Mouse (Mus musculus): Measurements from ENCODE around the gene Rftn1.

Gene Rftn1

DNA sequence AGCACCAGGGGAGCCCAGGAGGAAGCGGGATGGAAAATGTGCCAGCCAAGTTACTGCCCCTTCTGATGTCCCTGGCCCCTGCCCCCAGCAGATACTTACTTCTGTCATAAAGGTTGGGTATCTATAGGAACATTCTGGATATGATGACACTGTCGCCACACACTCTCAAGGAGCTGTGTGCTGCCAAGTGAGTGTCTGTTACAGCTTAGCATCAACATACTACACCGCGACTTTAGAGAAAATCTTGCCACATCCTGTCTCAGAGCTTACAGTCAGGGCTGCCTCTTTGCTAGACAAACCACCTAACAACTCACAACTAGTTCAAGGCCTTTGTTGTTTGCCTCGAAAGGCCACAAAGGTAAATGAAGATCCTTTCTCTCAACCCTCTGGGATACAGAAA lies 96.4 kb downstream of the Rftn1 start:
- DNase-seq (ENCODE audit: low spot score in 2 of 2) = no peak

DNA sequence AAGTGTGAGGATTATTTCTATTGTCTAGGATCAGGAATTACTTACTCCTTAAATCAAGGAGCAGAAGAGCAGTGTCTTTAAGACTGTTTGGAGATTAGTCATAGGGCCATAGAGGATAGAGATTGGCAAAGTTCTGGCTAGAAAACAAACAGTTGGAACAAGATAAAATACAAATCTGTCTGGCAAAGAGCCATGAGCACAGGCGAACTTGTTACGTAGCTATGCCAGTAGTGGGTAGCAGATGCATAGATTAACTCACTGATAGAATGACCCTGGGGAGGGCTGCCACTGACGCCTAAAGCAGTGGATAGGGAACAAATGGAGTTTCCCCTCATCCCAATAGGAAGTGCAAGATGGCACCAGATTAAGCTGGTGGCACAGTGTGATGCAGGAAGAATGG lies 97.1 kb downstream of the Rftn1 start:
- no peak for DNase-seq (ENCODE audit: low spot score in 2 of 2)

DNA sequence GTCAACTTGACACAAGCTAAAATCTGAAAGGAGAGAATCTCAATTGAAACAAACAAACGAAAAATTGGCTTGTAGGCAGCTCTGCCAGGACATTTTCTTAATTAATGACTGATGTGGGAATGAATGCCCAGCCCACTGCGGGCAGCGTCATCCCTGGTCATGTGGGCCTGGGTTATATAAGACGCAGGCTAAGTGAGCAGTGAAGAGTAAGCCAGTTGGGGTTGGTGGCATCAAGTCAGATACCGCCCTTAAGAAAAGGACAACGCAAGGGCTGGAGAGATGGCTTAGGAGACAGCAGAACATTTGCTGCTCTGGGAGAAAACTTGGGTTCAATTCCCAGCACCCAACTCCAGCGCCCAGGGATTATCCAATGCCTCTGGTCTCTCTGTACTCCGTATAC lies 97.6 kb downstream of the Rftn1 start:
- DNase-seq (ENCODE audit: low spot score in 2 of 2) = no peak

DNA sequence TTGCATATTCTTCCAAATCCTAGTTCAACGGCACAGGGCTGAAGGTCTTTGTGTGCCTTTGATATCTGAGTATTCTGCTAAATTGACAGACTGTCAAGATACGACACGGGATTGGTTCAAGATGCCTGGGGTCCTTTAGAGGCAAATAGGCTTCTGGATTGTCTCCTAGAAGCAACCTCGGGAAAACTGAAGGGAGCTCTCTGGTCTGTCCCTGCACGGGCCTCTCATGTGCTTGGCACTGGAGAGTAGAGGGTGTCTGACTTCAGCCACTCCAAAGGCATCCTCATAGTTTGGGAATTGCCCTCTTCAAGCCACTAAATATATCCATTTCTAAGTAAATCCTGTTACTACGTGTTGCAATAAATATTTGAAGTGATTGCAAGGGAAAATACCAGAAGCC lies 98.6 kb downstream of the Rftn1 start:
- no peak for DNase-seq (ENCODE audit: low spot score in 2 of 2)

DNA sequence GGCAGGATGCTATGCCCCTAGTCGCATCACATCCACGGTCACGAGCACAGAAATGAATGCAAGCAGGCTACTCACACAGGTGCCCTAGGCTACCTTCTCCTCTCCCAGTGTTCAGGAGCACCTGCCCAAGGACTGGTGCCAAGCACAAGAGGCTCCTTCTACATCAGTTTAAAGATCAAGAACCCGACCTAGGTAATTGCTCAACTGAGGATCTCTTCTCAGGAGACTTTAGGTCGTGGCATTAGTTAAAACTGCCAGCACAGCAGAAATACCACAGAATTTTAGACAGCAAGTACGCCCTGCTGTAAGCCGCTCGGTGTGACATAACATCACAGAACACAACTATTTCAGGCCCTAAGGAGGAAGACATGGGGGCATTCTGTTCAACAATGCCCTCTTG lies 100.7 kb downstream of the Rftn1 start:
- DNase-seq (ENCODE audit: low spot score in 2 of 2) = no peak

DNA sequence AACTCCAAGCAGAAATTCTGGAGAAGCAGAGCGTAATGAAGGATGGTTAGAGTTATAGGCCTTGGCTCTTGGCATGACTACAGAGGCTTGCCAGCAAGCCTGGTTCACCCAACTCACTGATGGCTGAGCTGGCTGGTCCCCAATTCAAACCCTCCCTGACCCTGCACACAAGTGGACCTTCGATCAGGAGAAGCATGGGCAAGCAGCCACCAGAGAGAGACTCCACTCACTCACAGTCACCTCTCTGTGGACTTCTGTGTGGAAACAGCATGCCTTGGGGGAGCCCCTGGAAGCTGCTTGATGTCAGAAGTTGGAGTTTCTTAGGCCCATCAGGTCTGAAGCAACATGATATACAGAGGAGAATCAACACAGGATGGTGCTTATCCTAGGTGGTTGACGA lies 102.4 kb downstream of the Rftn1 start:
- DNase-seq (ENCODE audit: low spot score in 2 of 2) = no peak

DNA sequence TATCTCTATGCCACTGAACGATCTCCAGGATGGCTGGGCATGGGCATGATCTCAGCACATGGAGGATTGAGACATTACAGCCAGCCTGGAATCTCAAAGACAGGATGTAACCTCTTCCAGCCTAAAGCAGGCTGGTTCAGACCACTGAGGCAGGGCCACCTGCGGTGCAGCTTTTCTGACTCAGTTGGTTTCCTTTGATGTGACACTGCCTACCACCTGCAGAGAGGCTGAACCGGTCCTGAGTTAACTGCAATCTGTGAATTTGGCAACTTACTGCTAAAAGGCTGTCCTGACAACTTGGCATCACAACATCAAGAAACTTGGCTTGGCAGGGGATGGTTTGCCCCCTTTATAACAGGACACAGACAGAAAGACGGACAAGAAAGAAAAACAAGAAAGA lies 103.6 kb downstream of the Rftn1 start:
- no peak for DNase-seq (ENCODE audit: low spot score in 2 of 2)

DNA sequence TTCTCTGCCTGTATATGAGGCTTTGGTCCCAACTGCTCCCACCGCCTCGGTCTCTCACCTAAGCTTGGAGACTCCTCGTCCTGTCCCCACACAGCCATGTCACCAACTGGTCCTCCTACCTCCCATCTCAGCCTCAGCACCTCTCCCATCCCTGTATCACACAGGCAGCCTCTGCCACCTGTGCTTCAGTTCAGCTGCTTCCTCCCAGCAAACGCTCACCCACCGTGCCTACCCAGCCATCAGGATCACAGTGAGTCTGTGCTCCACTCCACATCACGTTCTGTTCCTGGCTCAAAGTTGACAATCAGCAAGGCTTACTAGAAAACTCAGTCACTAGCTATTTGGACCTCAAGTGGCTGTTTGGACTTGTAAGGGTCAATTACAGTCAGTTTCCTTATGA lies 105.8 kb downstream of the Rftn1 start:
- no peak for DNase-seq (ENCODE audit: low spot score in 2 of 2)

DNA sequence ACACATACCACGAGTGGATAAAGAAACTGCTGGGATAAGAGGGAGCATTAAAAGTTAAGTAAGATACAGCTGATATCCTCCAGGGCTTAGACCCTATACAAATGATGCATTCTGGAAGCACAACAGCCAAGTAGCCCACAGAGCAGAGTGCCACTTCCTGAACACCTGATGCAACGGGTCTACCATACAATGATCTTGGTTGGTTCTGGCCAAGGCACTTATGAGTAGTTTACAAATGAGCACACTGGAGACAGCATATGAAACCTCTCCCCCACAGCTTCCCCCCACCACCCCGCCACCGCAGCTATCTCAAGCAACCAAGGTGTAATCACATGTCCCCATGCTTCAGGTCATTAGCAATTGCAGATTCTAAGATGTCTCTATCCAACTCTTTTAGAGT lies 106.5 kb downstream of the Rftn1 start:
- no peak for DNase-seq (ENCODE audit: low spot score in 2 of 2)

DNA sequence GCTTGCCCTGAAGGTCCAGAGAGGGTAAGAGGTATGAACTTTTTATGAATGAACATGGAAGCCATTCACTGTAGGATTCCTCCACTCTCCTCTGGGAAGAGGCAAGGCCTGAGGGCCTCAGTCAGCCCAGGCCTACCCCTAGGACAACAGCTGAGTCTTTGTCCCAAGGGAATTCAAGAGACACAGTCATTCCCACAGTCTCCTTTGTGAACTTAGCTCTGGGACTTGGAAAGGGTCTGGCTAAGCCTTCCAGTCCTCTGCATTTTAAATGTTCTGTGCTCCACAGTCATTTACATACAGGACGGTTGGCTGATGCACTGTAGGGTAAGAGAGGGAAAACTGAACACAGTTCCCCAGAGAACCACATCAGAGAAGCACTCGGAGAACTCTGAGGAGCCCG lies 107.5 kb downstream of the Rftn1 start:
- DNase-seq (ENCODE audit: low spot score in 2 of 2) = no peak

DNA sequence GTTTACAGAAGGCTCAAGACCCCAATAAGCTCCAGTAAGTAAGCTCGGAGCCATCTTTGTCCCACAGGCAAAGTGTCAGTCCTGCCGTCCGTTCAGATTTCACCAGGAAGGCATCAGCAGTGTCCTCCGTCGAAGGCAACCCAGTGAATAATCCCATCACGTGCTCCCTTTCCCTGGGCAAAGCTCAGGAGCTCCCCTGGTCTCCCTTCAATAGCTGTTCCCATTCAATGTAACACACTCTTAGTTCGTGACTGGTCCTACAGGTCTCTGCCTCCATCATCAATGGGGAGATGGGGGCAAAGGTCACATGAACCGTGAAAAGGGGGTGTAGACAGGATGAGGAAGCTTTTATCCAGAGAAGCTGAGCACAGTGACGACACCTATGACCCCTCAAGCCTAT lies 108.8 kb downstream of the Rftn1 start:
- no peak for DNase-seq (ENCODE audit: low spot score in 2 of 2)

DNA sequence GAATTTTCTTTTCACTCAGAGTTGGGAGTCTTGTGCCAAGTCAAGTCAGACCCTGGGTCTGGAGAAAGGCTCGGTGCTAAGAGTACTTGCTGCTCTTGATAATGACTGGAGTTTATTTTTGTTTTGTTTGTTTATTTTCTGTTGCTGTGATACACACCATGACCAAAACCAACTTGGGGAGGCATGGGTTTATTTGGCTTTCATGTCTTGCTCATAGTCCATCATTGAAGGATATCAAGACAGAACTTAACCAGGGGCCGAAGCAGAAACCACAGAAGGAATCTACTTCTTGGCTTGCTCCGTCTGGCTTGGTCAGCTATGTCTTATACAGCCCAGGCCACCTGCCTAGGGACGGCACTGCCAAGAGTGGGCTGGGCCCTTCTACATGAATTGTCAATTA lies 109.5 kb downstream of the Rftn1 start:
- DNase-seq (ENCODE audit: low spot score in 2 of 2) = no peak

DNA sequence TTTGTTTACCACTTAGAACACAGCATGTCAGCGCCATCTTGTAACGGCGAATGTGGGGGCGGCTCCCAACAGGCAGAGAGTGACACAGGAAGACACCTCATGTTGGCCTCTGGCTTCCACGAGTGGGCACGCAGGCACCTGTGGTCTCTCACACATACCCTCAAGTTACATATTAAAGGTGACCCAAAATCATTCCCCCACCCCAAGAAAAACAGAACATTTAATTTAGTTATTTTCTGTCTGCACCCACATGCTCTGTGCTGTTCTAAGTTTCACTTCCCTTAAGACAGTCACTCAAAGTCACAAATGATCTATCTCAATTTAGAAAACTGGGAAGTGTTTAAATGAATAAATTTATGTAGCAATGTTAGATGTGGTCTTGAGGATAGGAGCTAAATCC lies 111.7 kb downstream of the Rftn1 start:
- no peak for DNase-seq (ENCODE audit: low spot score in 2 of 2)

DNA sequence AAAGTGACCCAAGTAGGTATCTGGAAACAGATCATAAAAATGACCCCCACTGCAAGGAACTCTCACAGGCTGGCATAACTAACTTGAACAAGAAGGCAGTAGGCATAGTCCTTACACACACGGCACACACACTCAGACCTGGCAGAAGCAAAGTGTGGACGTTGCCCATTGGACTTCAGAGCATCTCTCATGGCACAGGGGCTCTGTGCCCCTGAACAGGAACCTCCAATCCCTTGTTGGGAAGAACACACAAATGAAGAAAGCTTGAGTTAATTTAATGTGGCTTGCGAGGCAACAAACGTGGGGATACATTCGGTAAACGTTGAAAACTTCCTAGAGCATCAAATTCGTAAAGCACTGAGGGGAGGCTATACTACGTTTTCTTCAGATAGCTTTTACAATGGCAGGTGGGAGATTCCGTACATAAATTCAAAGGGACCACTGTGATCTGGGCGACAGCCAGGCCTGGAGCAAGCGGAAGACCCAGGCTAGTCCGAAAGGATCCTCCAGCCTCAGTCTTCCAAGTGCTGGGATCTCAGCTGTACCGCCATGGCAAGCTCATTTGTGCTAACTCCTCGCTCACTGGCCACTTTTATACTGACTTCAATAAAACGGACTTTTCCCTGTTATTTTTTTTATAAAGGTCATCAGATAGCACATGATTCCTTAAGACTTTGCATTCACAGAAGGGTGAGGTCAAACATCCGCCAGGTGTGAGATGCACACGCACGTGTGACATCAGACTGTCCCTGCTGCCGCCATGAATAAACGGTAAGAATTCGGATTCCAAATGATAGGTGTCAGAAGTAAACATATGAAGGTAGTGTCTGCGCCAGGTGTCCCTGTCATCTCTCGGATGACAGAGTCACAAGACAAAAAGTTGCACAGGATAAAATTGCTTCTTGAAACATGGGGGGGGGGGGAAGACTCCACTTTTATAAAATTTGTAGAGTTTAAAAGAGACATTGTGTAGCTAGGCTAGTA lies 117.2 kb downstream of the Rftn1 start:
- no peak for DNase-seq (ENCODE audit: low spot score in 2 of 2)

DNA sequence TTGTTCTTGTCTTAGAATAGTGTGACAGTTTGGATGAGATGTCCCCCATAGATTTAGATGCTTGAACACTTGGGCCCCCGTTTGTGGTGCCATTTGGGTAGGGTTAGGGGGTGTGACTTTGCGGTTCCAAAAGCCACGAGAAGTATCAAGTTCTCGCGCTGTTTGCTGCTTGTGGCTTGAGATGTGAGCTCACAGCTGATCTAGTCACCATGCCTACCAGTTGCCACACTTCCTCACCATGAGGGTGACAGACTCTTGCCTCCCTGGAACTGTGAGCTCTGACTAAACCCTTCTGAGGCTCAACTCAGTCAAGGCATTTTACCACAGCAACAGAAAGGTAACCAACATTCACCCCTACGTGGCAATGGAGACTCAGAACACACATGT lies 118.9 kb downstream of the Rftn1 start:
- no peak for DNase-seq (ENCODE audit: low spot score in 2 of 2)

DNA sequence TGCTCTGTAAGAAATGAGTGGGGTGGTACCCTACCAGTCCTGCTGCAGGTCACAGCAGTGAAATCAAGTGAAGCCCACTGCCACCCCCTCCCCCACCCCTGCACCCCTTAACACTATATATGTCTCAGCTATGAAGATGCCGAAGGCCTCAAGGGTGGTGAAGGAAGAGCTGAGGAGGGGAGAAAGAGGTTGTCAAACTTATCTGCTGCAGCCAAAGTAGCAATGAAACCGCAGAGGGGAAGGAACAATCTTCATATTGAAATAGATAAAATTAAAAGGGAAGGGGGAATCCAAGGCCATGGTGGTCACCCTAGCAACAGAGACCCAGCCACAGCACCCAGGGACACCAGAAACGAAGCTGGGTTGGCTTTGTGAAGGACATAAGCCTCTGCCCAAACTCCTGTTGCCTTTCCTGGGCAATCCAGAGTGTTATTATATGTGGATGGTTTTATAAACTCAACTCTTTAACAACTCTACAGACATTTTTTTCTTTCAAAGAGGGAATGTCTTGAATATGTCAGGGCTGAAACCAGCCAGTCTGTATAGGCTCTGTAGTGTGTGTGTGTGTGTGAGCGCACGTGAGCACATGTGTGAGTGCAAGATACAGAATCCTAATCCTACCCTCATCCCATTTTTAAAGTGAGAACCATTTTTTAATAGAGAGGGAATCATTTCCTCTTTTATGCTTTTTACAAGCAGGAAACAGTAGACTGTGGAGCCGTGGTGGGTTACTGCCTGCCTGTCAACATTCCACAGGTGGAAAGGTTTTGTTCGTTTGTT lies 119.5 kb downstream of the Rftn1 start:
- no peak for DNase-seq (ENCODE audit: low spot score in 2 of 2)

DNA sequence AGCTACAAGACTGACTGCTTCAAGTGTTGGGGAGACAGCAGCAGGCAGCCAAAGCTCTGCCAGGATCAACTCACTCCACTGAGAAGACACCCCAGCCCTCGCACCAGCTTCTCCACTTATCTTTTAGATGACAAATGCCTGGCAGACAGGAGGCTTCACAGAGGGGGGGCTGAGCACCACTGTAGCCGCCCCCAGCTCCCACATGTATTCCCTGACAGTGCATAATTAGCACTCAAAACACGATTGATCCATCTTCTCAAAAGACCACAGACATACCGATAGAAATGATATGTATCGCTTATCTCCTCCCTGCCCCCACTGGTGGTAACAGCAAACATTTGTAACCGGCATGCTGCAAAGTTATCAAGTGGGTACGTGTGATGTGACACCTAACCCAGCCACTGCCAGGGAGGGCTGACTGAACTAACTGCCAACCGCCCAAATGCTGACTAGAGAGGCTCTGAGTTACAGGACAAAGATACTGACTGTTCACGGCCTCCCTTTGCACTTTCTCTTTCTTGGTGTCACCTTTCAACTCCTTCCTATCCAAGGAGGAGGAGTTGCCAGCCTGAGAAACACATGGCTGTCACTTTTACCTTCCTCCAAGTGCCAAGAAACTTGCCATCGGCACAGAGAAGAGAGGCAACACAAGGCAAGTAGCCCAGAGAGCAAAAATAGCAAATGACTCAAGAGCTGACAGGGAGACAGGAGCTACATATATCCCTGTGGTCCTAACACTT lies 120.4 kb downstream of the Rftn1 start:
- peak; percentile 69 to 81 for DNase-seq (ENCODE audit: low spot score in 2 of 2)

DNA sequence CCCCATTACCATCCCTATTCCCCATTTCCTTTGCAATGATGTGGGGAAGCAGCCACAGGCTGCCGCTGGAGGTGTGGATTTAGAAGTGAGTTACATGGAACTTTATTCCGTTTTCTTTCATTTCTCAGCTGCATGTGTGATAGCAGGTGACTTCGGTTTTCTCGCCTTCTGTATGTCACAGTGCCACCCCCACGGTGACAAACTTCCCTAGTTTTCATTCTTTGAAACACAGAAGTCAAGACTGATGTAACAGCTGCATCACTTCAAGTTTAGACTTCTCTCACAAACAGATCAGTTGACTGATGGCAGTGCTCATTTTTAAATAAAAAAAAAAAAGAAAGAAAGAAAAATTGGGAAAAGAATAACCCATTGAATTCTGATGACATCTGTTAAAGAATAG lies 121.3 kb downstream of the Rftn1 start:
- DNase-seq (ENCODE audit: low spot score in 2 of 2) = peak; percentile 20 to 55

DNA sequence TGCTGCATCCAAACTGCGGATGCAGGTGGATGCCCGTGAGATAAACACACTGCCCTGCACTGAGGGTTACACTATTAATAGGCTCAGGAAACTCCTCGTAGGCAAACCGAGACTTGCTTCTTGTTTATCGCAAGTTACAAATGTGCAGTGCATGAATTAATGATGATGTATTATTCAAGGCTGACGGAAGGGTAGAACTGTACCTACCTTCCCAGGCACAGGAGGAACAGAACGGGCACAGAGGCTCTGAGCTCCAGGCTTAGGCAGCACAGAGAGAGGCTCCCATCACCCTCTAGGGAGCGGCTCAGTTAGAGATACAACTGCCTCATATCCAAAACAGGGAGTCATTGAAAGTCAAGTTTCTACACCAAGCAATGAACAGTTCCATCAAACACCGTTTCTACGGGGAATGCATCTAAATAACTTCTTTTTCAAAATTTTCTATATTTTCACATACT lies 121.8 kb downstream of the Rftn1 start:
- DNase-seq (ENCODE audit: low spot score in 2 of 2) = no peak

DNA sequence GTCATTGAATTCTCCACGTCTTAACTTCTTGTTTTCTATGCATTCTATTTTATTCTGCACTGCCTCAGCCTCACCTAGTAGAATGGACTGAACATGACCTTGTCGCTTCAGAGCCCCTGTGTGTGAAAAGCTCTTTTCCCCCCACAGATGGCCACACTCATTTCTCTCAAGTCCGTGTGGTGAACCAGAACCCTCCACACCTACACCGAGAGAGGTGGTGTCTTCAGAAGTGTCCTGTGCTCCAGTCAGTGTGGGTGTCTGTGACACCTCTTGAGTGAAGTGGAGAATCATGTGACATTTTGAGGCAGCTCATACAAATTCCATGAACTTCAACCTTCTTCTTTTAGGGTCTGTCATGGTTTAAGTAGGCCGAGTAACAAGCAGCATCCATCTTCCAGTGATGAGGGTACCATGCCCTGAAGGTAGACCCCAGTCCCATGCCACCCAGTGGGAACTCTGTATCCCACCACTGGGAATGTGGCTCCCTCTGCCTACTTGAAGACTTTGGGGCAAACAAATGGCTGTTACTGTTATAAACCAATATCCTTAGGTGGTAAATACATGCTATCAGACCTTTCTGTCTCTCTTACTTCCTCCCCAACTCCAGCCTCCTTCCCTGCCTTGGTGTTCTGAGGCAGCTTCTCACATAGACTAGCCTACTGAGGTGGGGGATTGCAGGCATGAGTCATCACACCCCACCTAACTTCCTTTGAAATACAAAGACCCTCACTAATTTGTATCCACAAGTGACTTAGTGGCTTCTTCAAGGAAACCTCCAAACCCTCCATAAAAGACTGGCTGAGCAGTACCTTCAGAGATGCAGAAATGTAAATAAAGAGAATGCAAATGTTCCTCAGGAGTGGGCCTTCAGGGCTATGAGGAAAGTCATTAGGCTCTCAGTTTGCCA lies 122.4 kb downstream of the Rftn1 start:
- DNase-seq (ENCODE audit: low spot score in 2 of 2) = no peak
